Mouse (Mus musculus) heart, postnatal 0 days (tissue): Measurements from ENCODE around the gene Gm3776. TPM values are rescaled to one million over a fixed set of nuclear protein-coding genes. Genes with fewer than 3 reads are reported as not detected.
"Not testable (repeated sequence)": the region's sequence is repeated elsewhere in the genome, so short reads cannot be mapped to it uniquely, and the experiment has no call there.

ENCODE experiments used
- ATAC-seq: fragments of 200-750 bp; cut with Nextera tagmentation; 2 replicates; pipeline ENCODE4 v1.8.0; 2017; ENCODE audit warnings: low read depth, moderate number of reproducible peaks, moderate library complexity; ENCODE audit not compliant: insufficient read depth
- DNase-seq: peaks from one replicate; pipeline ENCODE4 v3.0.0-alpha.2; 2016; ENCODE audit warnings: low spot score
- H3K27ac ChIP-seq: fragments of 300-500 bp; sonication (generic); 2 replicates; pipeline ENCODE4 v1.5.1; 2014; ENCODE audit warnings: low read depth, mild to moderate bottlenecking
- H3K27me3 ChIP-seq: fragments of 300-500 bp; sonication (generic); 2 replicates; pipeline ENCODE4 v1.6.1; 2014; ENCODE audit warnings: low read length, mixed read lengths; ENCODE audit not compliant: control insufficient read depth, insufficient read depth
- H3K36me3 ChIP-seq: fragments of 300-500 bp; sonication (generic); replicated peaks from 2 replicates; pipeline ENCODE4 v1.6.1; 2014; ENCODE audit warnings: low read length, mixed read lengths; ENCODE audit not compliant: control insufficient read depth, insufficient read depth
- H3K4me1 ChIP-seq: fragments of 300-500 bp; sonication (generic); 2 replicates; pipeline ENCODE4 v1.6.1; 2014; ENCODE audit warnings: antibody characterized with exemption; ENCODE audit not compliant: control insufficient read depth, insufficient read depth
- H3K4me2 ChIP-seq: fragments of 300-500 bp; sonication (generic); 2 replicates; pipeline ENCODE4 v1.6.1; 2014; ENCODE audit warnings: low read depth, mild to moderate bottlenecking, low read length, moderate library complexity
- H3K4me3 ChIP-seq: fragments of 300-500 bp; sonication (generic); 2 replicates; pipeline ENCODE4 v1.5.1; 2014; ENCODE audit warnings: low read depth, low read length
- H3K9ac ChIP-seq: fragments of 300-500 bp; sonication (generic); replicated peaks from 2 replicates; pipeline ENCODE4 v1.6.1; 2014; ENCODE audit warnings: low read depth, low read length, mixed read lengths
- H3K9me3 ChIP-seq: fragments of 300-500 bp; sonication (generic); replicated peaks from 2 replicates; pipeline ENCODE4 v1.6.1; 2016; ENCODE audit warnings: low read length; ENCODE audit not compliant: control insufficient read depth
- CTCF ChIP-seq: IDR thresholded peaks from 2 replicates; pipeline ENCODE4 v1.5.1; 2016; ENCODE audit warnings: antibody characterized with exemption, control low read depth, low read depth
- EP300 ChIP-seq: IDR thresholded peaks from 2 replicates; pipeline ENCODE4 v1.6.1; 2016; ENCODE audit warnings: antibody characterized with exemption, low read depth
- WGBS: fragments of 180-500 bp; shearing (Covaris S2); extraction: QIAGEN DNeasy Blood & Tissue Kit; methylation state at CpG from one replicate; pipeline ENCODE4 v1.1.7; 2014; 5-methylcytosine and 5-hydroxymethylcytosine counted together
- polyA plus RNA-seq: library from polyadenylated mRNA; unstranded; fragments of >200 nt; fragmentation: Nextera tagmentation; extraction: Ambion mirVana; gene quantifications from 2 replicates; pipeline ENCODE4 v1.2.1, GENCODE M21; 2015
- total RNA-seq: library from RNA; depleted of rRNA; stranded (reverse); fragments of >200 nt; gene quantifications from 2 replicates; pipeline ENCODE4 v1.2.3, GENCODE M21; 2014; ENCODE audit warnings: low replicate concordance; rRNA removed

The Gm3776 gene
- total RNA-seq: 0.42 TPM in 1 of 2 replicates, not detected in the other
- polyA plus RNA-seq: 0.40 TPM in 1 of 2 replicates, not detected in the other

GRCm38 (mm10) chr9:78256914-78257313, at the start of gene Gm3776:
Gene Gm3776 (plus strand): TSS chr9:78257129.
- not testable (repeated sequence) for H3K36me3 ChIP-seq, DNase-seq, H3K27ac ChIP-seq, H3K4me3 ChIP-seq, H3K4me2 ChIP-seq, H3K9me3 ChIP-seq, H3K9ac ChIP-seq, ATAC-seq, H3K27me3 ChIP-seq, H3K4me1 ChIP-seq
- 65% methylated on average over 1 of the region's 3 CpGs for WGBS

DNA sequence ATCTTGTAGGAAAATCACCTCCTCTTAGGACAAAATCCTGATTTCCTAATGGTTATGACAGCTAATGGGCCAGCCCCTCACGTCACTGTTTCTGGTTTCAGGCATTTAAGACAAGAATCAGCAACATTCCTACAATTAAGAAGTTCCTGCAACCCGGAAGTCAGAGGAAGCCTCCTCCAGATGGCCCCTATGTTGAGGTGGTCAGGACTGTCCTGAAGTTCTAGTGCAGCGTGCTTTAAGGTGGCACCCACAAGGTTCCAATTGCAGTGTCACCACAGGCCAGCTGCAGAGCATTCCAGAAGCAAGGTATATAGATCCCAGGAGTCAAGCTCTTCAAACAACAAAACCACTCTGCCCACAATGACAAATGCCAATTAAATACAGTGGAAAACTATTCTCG, 48.0 kb upstream of the Gm3776 start:
- H3K4me2 ChIP-seq: no peak overlapping the region
- no peak overlapping the region for H3K4me3 ChIP-seq
- ATAC-seq (no peak), DNase-seq (no peak)
- no peak overlapping the region for H3K9ac ChIP-seq
- H3K27me3 ChIP-seq: no peaks in the 10 kb centered on the region
- TF ChIP-seq CTCF: no peak
- no peaks in the 10 kb centered on the region for H3K9me3 ChIP-seq
- peaks cover 23% of the 10 kb centered on the region for H3K36me3 ChIP-seq
- H3K4me1 ChIP-seq: peaks cover 6% of the 10 kb centered on the region; the same call in 1 of the 2 replicates
- 38% methylated on average over 4 of the region's 4 CpGs for WGBS
- no peak overlapping the region for H3K27ac ChIP-seq

DNA sequence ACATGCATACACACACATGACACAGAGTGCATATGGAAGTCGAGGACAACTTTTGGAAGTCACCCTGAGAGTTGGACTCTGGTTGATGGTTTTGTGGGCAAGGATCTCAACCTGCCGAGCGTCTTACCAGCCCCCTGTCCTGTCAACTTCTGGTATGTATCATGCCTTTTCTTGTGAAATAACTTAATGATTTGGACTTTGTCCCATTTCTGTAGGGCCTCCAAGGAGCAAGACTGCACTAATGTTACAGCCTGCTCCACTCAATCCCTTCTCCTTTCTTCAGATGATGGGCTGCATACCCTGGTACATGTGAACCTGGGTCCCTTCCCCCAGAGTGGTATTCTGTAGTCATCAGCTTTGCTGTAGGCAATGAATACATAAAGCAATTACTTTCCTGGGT, 46.9 kb upstream of the Gm3776 start:
- H3K36me3 ChIP-seq: peaks cover 23% of the 10 kb centered on the region
- no peaks in the 10 kb centered on the region for H3K27me3 ChIP-seq
- ATAC-seq (no peak), DNase-seq (no peak)
- WGBS: 92% methylated on average over 3 of the region's 3 CpGs
- no peak overlapping the region for H3K9ac ChIP-seq
- no peaks in the 10 kb centered on the region for H3K9me3 ChIP-seq
- TF ChIP-seq CTCF: no peak
- TF ChIP-seq EP300: no peak
- no peak overlapping the region for H3K27ac ChIP-seq
- H3K4me3 ChIP-seq: no peak overlapping the region
- no peak overlapping the region for H3K4me2 ChIP-seq
- peaks cover 6% of the 10 kb centered on the region; the same call in 1 of the 2 replicates for H3K4me1 ChIP-seq

DNA sequence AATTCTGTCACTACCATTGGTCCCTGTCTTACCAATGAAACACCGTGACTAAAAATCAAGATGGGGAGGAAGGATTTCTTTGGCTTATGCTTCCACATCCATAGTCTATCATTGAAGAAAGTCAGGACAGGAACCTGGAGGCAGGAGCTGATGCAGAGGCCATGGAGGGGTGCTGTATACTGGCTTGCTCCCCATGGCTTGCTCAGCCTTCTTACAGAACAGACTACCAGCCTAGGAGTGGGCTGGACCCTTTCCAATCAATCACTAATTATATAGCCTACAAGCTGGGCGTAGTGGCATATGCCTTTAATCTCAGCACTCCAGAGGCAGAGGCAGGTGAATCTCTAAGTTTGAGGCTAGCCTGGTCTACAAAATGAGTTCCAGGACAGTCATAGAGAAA, 46.1 kb upstream of the Gm3776 start:
- H3K27me3 ChIP-seq: no peaks in the 10 kb centered on the region
- no peak for ATAC-seq
- H3K27ac ChIP-seq: no peak overlapping the region
- H3K9me3 ChIP-seq: no peaks in the 10 kb centered on the region
- H3K36me3 ChIP-seq: peaks cover 23% of the 10 kb centered on the region
- 91% methylated on average over 2 of the region's 2 CpGs for WGBS
- H3K9ac ChIP-seq: no peak overlapping the region
- no peak overlapping the region for H3K4me2 ChIP-seq
- TF ChIP-seq CTCF: no peak
- no peak for TF ChIP-seq EP300
- no peak overlapping the region for H3K4me3 ChIP-seq
- no peak for DNase-seq
- peaks cover 6% of the 10 kb centered on the region; the same call in 1 of the 2 replicates for H3K4me1 ChIP-seq

DNA sequence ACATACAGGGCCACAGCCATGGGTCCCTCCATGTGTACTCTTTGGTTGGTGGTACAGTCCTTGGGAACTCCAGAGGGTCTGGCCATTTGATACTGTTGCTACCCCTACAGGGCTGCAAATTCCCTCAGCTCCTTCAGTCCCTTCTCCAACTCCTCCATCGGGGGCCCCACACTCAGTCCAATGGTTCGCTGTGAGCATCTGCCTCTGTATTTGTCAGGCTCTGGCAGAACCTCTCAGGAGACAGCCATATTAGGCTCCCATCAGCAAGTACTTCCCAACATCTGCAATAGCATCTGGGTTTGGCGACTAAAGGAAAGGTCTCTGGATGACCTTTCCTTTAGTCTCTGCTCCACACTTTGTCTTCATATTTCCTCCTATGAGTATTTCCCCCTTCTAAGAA, 45.4 kb upstream of the Gm3776 start:
- Histone ChIP-seq H3K4me2 (no peak overlapping the region), H3K9me3 (no peaks in the 10 kb centered on the region), H3K36me3 (peaks cover 23% of the 10 kb centered on the region), H3K9ac (no peak overlapping the region), H3K4me3 (no peak overlapping the region), H3K27ac (0 out of 2 replicates have a peak overlapping the region, but pooled peaks have one; percentile 5), H3K27me3 (no peaks in the 10 kb centered on the region), H3K4me1 (peaks cover 6% of the 10 kb centered on the region; the same call in 1 of the 2 replicates)
- 90% methylated on average over 3 of the region's 3 CpGs for WGBS
- DNase-seq (no peak), ATAC-seq (no peak)
- TF ChIP-seq CTCF (no peak), EP300 (no peak)

- TF ChIP-seq CTCF (no peak), EP300 (no peak)
- Histone ChIP-seq H3K27me3 (no peaks in the 10 kb centered on the region), H3K36me3 (peaks cover 23% of the 10 kb centered on the region), H3K4me2 (no peak overlapping the region), H3K9ac (no peak overlapping the region), H3K9me3 (no peaks in the 10 kb centered on the region), H3K4me1 (peaks cover 6% of the 10 kb centered on the region; the same call in 1 of the 2 replicates), H3K4me3 (no peak overlapping the region), H3K27ac (peak overlapping the region; percentile 5; the same call in 1 of the 2 replicates)
- peak; percentile 80 for DNase-seq
- WGBS: 27% methylated on average over 7 of the region's 7 CpGs
- ATAC-seq: peak; percentile 88
Observed at GRCm38 (mm10) chr9:78212341-78213049, 44.4 kb upstream of the Gm3776 start.
